Mouse (Mus musculus): ENCODE results near the gene Dnmt1. TPM values are rescaled to one million over a fixed set of nuclear protein-coding genes. Genes with fewer than 3 reads are reported as not detected.

The Dnmt1 gene
- polyA plus RNA-seq, 1 experiment from 2014 or later, result 51.5 TPM

DNA sequence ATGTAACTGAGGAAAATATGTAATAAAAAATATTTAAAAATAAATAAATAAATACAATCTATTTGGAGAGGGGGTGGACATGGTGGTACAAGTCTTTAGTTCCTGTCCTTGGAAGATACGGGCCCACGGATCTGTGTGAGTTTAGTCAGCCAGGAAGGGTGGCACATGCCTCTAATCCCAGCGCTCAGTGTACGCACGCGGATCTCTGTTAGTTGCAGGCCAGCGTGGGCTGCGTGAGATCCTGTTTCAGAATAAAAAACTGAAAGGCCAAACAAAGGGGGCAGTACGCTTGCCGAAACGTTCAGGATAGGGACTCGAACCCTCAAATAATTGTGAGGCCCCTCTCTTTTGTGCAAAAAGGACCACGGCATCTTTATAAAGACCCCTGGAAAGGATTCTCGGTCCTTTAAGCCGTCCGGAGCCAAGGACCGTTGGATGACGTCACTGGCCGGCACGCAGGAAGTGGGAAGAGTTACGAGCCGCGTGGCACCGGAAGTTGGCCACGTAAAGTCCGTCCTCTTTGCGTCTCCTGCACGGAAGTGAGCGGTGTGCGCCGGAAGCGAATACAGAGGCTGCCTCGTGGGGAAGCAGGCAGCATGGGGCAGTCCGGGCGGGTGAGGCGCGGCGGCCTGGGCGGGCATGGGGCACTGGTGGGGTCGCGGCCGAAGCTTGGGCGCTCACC lies 71.8 kb downstream of the Dnmt1 start, which contains the start of gene Ppan:
Gene Ppan (plus strand): TSS at position 472 of the 682 bp plus-strand sequence.
- ATAC-seq (ENCODE audit: low FRiP score, low TSS enrichment) (peak; percentile 95), DNase-seq (peak; percentile 98)
- H3K27ac ChIP-seq (replicated peaks; ENCODE audit: low read depth, low read length), result peak within 1 kb of the TSS; percentile 94
- H3K4me3 ChIP-seq (replicated peaks; ENCODE audit: low read depth, low read length), result peak within 1 kb of the TSS; percentile 86
- H3K36me3 ChIP-seq (ENCODE audit: control insufficient read depth, insufficient read depth, low read length), result peaks cover 36% of the 10 kb centered on the region
- no peaks in the 10 kb centered on the region for H3K27me3 ChIP-seq (ENCODE audit: control insufficient read depth, insufficient read depth, low read length)
- no peaks in the 10 kb centered on the region for H3K4me1 ChIP-seq (ENCODE audit: control insufficient read depth, insufficient read depth, low read length)
- H3K9me3 ChIP-seq (ENCODE audit: control insufficient read depth, low read length), result no peaks in the 10 kb centered on the region
- peak within 1 kb of the TSS; percentile 73 for H3K9ac ChIP-seq (replicated peaks; ENCODE audit: low read length)
- under 1% methylated on average over 43 of the region's 43 CpGs for WGBS
- peak within 1 kb of the TSS; percentile 87 for H3K4me2 ChIP-seq (ENCODE audit: low read length)

DNA sequence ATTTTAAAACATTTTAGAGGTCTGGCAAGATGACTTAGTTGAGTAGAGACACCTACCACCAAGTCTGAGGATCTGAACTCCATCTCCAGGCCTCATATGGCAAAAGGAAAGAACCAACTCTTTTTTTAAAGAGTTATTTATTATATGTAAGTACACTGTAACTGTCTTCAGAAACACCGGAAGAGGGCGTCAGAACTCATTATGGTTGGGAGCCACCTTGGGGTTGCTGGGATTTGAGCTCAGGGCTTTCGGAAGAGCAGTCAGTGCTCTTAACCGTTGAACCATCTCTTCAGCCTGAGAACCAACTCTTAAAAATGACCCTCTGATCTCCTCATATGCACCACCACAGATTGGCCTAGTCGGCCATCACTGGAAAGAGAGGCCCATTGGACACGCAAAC lies 72.5 kb downstream of the Dnmt1 start:
- WGBS, result 88% methylated on average over 6 of the region's 6 CpGs
- ATAC-seq (ENCODE audit: low FRiP score, low TSS enrichment), result no peak
- no peaks in the 10 kb centered on the region for H3K4me1 ChIP-seq (ENCODE audit: control insufficient read depth, insufficient read depth, low read length)
- no peaks in the 10 kb centered on the region for H3K9me3 ChIP-seq (ENCODE audit: control insufficient read depth, low read length)
- peak overlapping the region; percentile 86 for H3K4me3 ChIP-seq (replicated peaks; ENCODE audit: low read depth, low read length)
- no peak overlapping the region for H3K9ac ChIP-seq (replicated peaks; ENCODE audit: low read length)
- no peak for DNase-seq
- no peaks in the 10 kb centered on the region for H3K27me3 ChIP-seq (ENCODE audit: control insufficient read depth, insufficient read depth, low read length)
- peak overlapping the region; percentile 56; the same call in 1 of the 2 replicates for H3K27ac ChIP-seq (replicated peaks; ENCODE audit: low read depth, low read length)
- H3K36me3 ChIP-seq (ENCODE audit: control insufficient read depth, insufficient read depth, low read length), result peaks cover 30% of the 10 kb centered on the region
- H3K4me2 ChIP-seq (ENCODE audit: low read length), result peak overlapping the region; percentile 87

- 98% methylated on average over 2 of the region's 2 CpGs for WGBS
- no peaks in the 10 kb centered on the region for H3K9me3 ChIP-seq (ENCODE audit: control insufficient read depth, low read length)
- H3K4me1 ChIP-seq (ENCODE audit: control insufficient read depth, insufficient read depth, low read length), result no peaks in the 10 kb centered on the region
- H3K4me3 ChIP-seq (replicated peaks; ENCODE audit: low read depth, low read length), result no peak overlapping the region
- H3K27me3 ChIP-seq (ENCODE audit: control insufficient read depth, insufficient read depth, low read length), result no peaks in the 10 kb centered on the region
- no peak overlapping the region for H3K4me2 ChIP-seq (ENCODE audit: low read length)
- H3K9ac ChIP-seq (replicated peaks; ENCODE audit: low read length), result no peak overlapping the region
- DNase-seq (no peak), ATAC-seq (ENCODE audit: low FRiP score, low TSS enrichment) (no peak)
- peaks cover 24% of the 10 kb centered on the region for H3K36me3 ChIP-seq (ENCODE audit: control insufficient read depth, insufficient read depth, low read length)
- H3K27ac ChIP-seq (replicated peaks; ENCODE audit: low read depth, low read length), result no peak overlapping the region
These were observed 73.1 kb downstream of the Dnmt1 start for GRCm38 (mm10) chr9:20886563-20886962.

- peaks cover 3% of the 10 kb centered on the region; the same call in 1 of the 2 replicates for H3K4me1 ChIP-seq (ENCODE audit: control insufficient read depth, insufficient read depth, low read length)
- peak within 1 kb of the TSS; percentile 72 for H3K4me2 ChIP-seq (ENCODE audit: low read length)
- whole genome bisulfite sequencing, result 91% methylated on average over 13 of the region's 13 CpGs
- no peaks in the 10 kb centered on the region for H3K9me3 ChIP-seq (ENCODE audit: control insufficient read depth, low read length)
- peak within 1 kb of the TSS; percentile 68 for H3K9ac ChIP-seq (replicated peaks; ENCODE audit: low read length)
- peak within 1 kb of the TSS; percentile 40 for H3K4me3 ChIP-seq (replicated peaks; ENCODE audit: low read depth, low read length)
- DNase-seq, result no peak
- H3K27ac ChIP-seq (replicated peaks; ENCODE audit: low read depth, low read length), result peak within 1 kb of the TSS; percentile 93
- no peak for ATAC-seq (ENCODE audit: low FRiP score, low TSS enrichment)
- H3K27me3 ChIP-seq (ENCODE audit: control insufficient read depth, insufficient read depth, low read length), result no peaks in the 10 kb centered on the region
- H3K36me3 ChIP-seq (ENCODE audit: control insufficient read depth, insufficient read depth, low read length), result no peaks in the 10 kb centered on the region
These were observed 80.4 kb downstream of the Dnmt1 start, which contains the start of gene Angptl6 for GRCm38 (mm10) chr9:20879097-20879792. Gene Angptl6, minus strand, starts transcription at chr9:20879727.

DNA sequence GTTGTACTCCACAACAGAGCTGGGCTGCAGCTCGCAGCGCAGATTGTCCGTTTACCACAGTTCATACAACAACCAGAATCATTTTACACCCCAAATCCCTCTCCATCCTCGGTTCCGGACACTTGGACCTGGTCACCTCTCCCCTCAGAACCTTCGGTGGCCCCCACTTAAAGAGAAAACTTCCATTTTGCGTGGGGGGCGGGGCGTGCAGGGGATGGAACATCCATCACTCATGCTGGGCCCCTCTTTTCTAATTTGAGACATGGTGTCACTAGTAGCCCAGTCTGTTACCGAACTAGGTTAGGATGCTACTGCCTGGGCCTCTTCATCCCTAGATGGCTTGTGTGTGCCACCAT lies 81.0 kb downstream of the Dnmt1 start:
- WGBS, result 20% methylated on average over 10 of the region's 10 CpGs
- no peaks in the 10 kb centered on the region for H3K36me3 ChIP-seq (ENCODE audit: control insufficient read depth, insufficient read depth, low read length)
- peak overlapping the region; percentile 93 for H3K27ac ChIP-seq (replicated peaks; ENCODE audit: low read depth, low read length)
- H3K4me3 ChIP-seq (replicated peaks; ENCODE audit: low read depth, low read length), result peak overlapping the region; percentile 40
- peak overlapping the region; percentile 68 for H3K9ac ChIP-seq (replicated peaks; ENCODE audit: low read length)
- no peaks in the 10 kb centered on the region for H3K9me3 ChIP-seq (ENCODE audit: control insufficient read depth, low read length)
- peak overlapping the region; percentile 72 for H3K4me2 ChIP-seq (ENCODE audit: low read length)
- peaks cover 3% of the 10 kb centered on the region; the same call in 1 of the 2 replicates for H3K4me1 ChIP-seq (ENCODE audit: control insufficient read depth, insufficient read depth, low read length)
- DNase-seq, result no peak
- H3K27me3 ChIP-seq (ENCODE audit: control insufficient read depth, insufficient read depth, low read length), result no peaks in the 10 kb centered on the region
- peak; percentile 18; the same call in 1 of the 2 replicates for ATAC-seq (ENCODE audit: low FRiP score, low TSS enrichment)

DNA sequence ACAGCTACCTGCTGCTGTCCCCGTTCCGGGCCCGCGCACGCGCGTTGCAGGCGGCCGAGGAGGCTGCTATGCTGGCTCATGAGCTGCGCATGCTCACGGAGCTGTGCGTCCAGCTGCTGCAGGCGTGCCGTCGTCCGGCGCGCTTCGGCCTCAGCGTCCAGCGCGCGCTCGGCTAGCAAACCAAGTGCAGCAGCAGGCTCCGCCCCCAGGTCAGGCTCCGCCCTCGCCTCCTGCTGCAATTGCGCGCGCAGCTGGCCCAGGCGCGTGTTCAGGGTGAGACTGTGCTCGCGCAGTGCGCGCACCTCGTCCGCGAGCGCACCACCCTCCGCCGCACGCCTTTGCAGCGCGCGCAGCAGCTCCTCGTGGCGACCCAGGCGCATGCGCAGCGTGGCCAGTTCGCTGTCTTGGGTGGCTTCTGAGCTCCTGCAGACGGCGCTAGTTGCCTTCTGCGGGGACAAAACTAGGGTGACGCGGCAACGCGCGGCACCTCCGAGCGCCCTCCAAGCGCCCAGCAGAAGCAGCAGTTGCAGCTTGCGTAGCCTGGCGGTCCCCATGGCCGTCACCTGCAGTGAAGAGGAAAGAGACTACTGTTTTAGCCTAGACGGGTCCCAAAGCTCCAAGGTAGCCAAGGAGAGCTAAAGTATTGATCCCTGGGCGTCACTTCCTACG lies 81.5 kb downstream of the Dnmt1 start:
- H3K4me1 ChIP-seq (ENCODE audit: control insufficient read depth, insufficient read depth, low read length), result peaks cover 3% of the 10 kb centered on the region; the same call in 1 of the 2 replicates
- H3K9ac ChIP-seq (replicated peaks; ENCODE audit: low read length), result peak overlapping the region; percentile 68
- peak overlapping the region; percentile 40 for H3K4me3 ChIP-seq (replicated peaks; ENCODE audit: low read depth, low read length)
- WGBS, result under 1% methylated on average over 69 of the region's 69 CpGs
- H3K9me3 ChIP-seq (ENCODE audit: control insufficient read depth, low read length), result no peaks in the 10 kb centered on the region
- peak; percentile 100 for DNase-seq
- no peaks in the 10 kb centered on the region for H3K27me3 ChIP-seq (ENCODE audit: control insufficient read depth, insufficient read depth, low read length)
- ATAC-seq (ENCODE audit: low FRiP score, low TSS enrichment), result peak; percentile 93
- peak overlapping the region; percentile 93 for H3K27ac ChIP-seq (replicated peaks; ENCODE audit: low read depth, low read length)
- H3K36me3 ChIP-seq (ENCODE audit: control insufficient read depth, insufficient read depth, low read length), result no peaks in the 10 kb centered on the region
- peak overlapping the region; percentile 72 for H3K4me2 ChIP-seq (ENCODE audit: low read length)

- Histone ChIP-seq H3K9me3 (ENCODE audit: control insufficient read depth, low read length) (no peaks in the 10 kb centered on the region), H3K36me3 (ENCODE audit: control insufficient read depth, insufficient read depth, low read length) (no peaks in the 10 kb centered on the region), H3K4me1 (ENCODE audit: control insufficient read depth, insufficient read depth, low read length) (peaks cover 3% of the 10 kb centered on the region; the same call in 1 of the 2 replicates), H3K4me3 (replicated peaks; ENCODE audit: low read depth, low read length) (peak overlapping the region; percentile 40), H3K4me2 (ENCODE audit: low read length) (peak overlapping the region; percentile 72), H3K27me3 (ENCODE audit: control insufficient read depth, insufficient read depth, low read length) (no peaks in the 10 kb centered on the region), H3K27ac (replicated peaks; ENCODE audit: low read depth, low read length) (peak overlapping the region; percentile 93), H3K9ac (replicated peaks; ENCODE audit: low read length) (peak overlapping the region; percentile 37; the same call in 1 of the 2 replicates)
- ATAC-seq (ENCODE audit: low FRiP score, low TSS enrichment) (no peak; the same call in 1 of the 2 replicates), DNase-seq (no peak)
- WGBS, result 35% methylated on average over 14 of the region's 14 CpGs
These were observed 82.3 kb downstream of the Dnmt1 start for GRCm38 (mm10) chr9:20877118-20878040.

All from midbrain, embryonic 14.5 days (tissue).